8 mouse cellular contexts compared by ENCODE assay signal in genomic region chr3:29757821-29758494, GRCm38 (mm10).
DNase-seq lines count a peak whose midpoint lies in the region; ATAC-seq and TF ChIP-seq lines count a peak whose summit lies in the region.
"Had no signal": no experiment of that assay in that cellular context is flagged by ENCODE, and none has a peak within 500 bp of the region (broad histone marks: within the 10 kb centered on the region; RNA-seq: fewer than 3 reads in every experiment).

No protein-coding gene starts in this region.

- no peaks in the 10 kb centered on the region for H3K9me3 ChIP-seq in limb, embryonic 12.5 days
- no peaks in the 10 kb centered on the region for H3K9me3 ChIP-seq in limb, embryonic 10.5 days (replicated peaks)
- H3K9me3 ChIP-seq in kidney, postnatal 0 days (replicated peaks; ENCODE audit: low read length): no peaks in the 10 kb centered on the region

- TF ChIP-seq CTCF in gastrocnemius, adult 2 months (IDR thresholded peaks at IDR 0.05): no peak
- TF ChIP-seq CTCF in kidney, postnatal 0 days (IDR thresholded peaks at IDR 0.05; ENCODE audit: low read depth): no peak

- no peak for ATAC-seq in limb, embryonic 12.5 days (ENCODE audit: insufficient number of reproducible peaks, insufficient read depth, low FRiP score, low TSS enrichment, low read depth)
- ATAC-seq in kidney, postnatal 0 days (replicated peaks; ENCODE audit: low FRiP score, low read depth): no peak

- no peak overlapping the region for H3K9ac ChIP-seq in limb, embryonic 12.5 days (replicated peaks)
- H3K9ac ChIP-seq in kidney, postnatal 0 days (ENCODE audit: low read depth, low read length): no peak overlapping the region

- no peaks in the 10 kb centered on the region for H3K36me3 ChIP-seq in limb, embryonic 12.5 days
- no peaks in the 10 kb centered on the region for H3K36me3 ChIP-seq in limb, embryonic 10.5 days
- H3K36me3 ChIP-seq in kidney, postnatal 0 days (ENCODE audit: insufficient read depth, low read length): no peaks in the 10 kb centered on the region

- intact Hi-C loops in gastrocnemius, adult 2 months (cut with DNase I): no loop called here

- no peak for DNase-seq in limb, embryonic 10.5 days (ENCODE audit: low spot score)
- DNase-seq in gastrocnemius, adult 2 months: peak; percentile 26
- peak; percentile 39 for DNase-seq in kidney, postnatal 0 days (ENCODE audit: low spot score)
- peak; percentile 55 for DNase-seq in ovary, postnatal 14 days (ENCODE audit: low spot score)
- no peak for DNase-seq in thymus, postnatal 4 days
- no peak for DNase-seq in spleen, postnatal 10 days (ENCODE audit: low spot score in 2 of 2)
- DNase-seq: thymus, postnatal 14 days had no signal

- H3K4me2 ChIP-seq in limb, embryonic 12.5 days: peak overlapping the region; percentile 2
- no peak overlapping the region for H3K4me2 ChIP-seq in kidney, postnatal 0 days (ENCODE audit: low read length)

- 36% methylated on average over 8 of the region's 8 CpGs for WGBS in limb, embryonic 12.5 days
- 85% methylated on average over 8 of the region's 8 CpGs for WGBS in limb, embryonic 10.5 days
- WGBS in kidney, postnatal 0 days: 44% methylated on average over 8 of the region's 8 CpGs

- H3K4me3 ChIP-seq in limb, embryonic 12.5 days (replicated peaks): no peak overlapping the region
- H3K4me3 ChIP-seq in limb, embryonic 10.5 days: no peak overlapping the region
- H3K4me3 ChIP-seq in gastrocnemius, adult 2 months: no peak overlapping the region
- H3K4me3 ChIP-seq in kidney, postnatal 0 days (replicated peaks; ENCODE audit: low read depth, low read length): no peak overlapping the region

- H3K4me1 ChIP-seq in limb, embryonic 12.5 days (replicated peaks): peaks cover 11% of the 10 kb centered on the region; the same call in 1 of the 2 replicates
- H3K4me1 ChIP-seq in limb, embryonic 10.5 days: no peaks in the 10 kb centered on the region
- H3K4me1 ChIP-seq in kidney, postnatal 0 days (replicated peaks; ENCODE audit: insufficient read depth, low read length): no peaks in the 10 kb centered on the region

- H3K27ac ChIP-seq in limb, embryonic 12.5 days: peak overlapping the region; percentile 76
- H3K27ac ChIP-seq in limb, embryonic 10.5 days: no peak overlapping the region
- H3K27ac ChIP-seq in gastrocnemius, adult 2 months: 0 out of 2 replicates have a peak overlapping the region, but pooled peaks have one; percentile 4
- H3K27ac ChIP-seq in kidney, postnatal 0 days: no peak overlapping the region

- H3K27me3 ChIP-seq in limb, embryonic 12.5 days: no peaks in the 10 kb centered on the region
- H3K27me3 ChIP-seq in limb, embryonic 10.5 days (ENCODE audit: low read depth, poor library complexity, severe bottlenecking): no peaks in the 10 kb centered on the region
- H3K27me3 ChIP-seq in kidney, postnatal 0 days (ENCODE audit: insufficient read depth, low read length): no peaks in the 10 kb centered on the region

Comparison
In these comparisons a context has a peak if more than half of its experiments do, and no peak if none do; other contexts are left out.
1. H3K27ac ChIP-seq: peak in limb, embryonic 12.5 days (single experiment) and gastrocnemius, adult 2 months (single experiment); none in limb, embryonic 10.5 days (single experiment) and kidney, postnatal 0 days (single experiment).
2. DNase-seq: peak in gastrocnemius, adult 2 months (single experiment), kidney, postnatal 0 days (single experiment) and ovary, postnatal 14 days (single experiment); none in limb, embryonic 10.5 days (single experiment), thymus, postnatal 4 days (single experiment) and spleen, postnatal 10 days (0 of 2).